Mouse (Mus musculus) layer of hippocampus, postnatal 14 days (tissue): ENCODE measurements at regions not wholly inside any gene's neighbourhood (a gene's known extent, or its start where the extent isn't known, plus 50 kb on each side); places are given as distances from the start of the nearest gene placed in this dataset.
A peak's percentile ranks its signal among the peaks of the same experiment; 100 is the strongest.
"Not testable (repeated sequence)": the region's sequence is repeated elsewhere in the genome, so short reads cannot be mapped to it uniquely, and the experiment has no call there.

Experiments used
- DNase-seq, 2 experiments: peaks; one replicate each; pipeline ENCODE4 v3.0.0; 2021 to 2022; ENCODE audit warnings: low spot score in 2 of 2, mixed read lengths in 1 of 2

DNA sequence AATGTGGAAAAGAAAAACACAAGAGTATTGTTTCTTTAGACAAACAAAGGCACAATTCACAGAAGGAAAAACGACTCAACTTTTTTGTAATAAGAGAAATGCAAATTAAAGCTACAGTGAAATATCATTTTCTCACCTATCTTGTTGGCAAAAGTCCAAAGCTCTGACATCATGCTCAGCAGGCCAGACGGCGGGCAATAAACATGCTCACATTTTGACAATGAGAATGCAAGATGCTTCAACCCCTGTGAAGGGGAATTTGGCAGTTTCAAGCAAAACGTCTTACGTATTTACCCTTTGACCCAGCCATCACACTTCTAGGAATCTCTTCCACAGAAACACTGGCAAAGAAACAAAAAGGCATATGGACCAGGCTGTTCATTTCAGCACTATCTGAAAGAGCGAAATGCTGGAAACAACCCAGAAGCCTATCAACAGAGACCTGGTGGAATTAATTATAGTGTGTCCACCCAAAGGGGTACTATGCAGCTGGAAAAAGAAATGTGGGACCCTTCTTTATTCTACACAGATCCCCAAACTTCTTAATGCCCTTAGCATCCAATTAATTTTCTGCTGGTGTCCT is 203.4 kb upstream of the 2610301B20Rik start:
- no peak for DNase-seq

DNA sequence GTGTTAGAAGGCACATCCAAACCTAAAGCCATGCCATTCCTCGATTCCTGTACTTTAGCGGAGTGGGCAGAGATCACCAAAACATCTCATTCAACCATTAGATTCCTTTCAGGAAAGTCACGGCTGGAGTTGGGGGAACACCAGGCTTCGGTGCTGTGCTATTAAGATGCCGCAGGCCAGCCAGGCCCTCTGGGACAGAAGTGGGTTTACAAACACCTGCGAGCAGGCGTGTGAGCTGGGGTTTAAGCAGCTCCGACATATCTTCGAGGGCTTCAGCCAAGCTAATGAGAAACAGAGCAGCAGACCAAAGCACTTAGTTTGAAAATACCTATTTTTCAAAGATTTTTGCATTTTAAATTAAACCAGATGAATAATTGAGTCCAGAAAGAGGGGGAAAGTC is 183.2 kb upstream of the 2610301B20Rik start:
- no peak for DNase-seq

DNA sequence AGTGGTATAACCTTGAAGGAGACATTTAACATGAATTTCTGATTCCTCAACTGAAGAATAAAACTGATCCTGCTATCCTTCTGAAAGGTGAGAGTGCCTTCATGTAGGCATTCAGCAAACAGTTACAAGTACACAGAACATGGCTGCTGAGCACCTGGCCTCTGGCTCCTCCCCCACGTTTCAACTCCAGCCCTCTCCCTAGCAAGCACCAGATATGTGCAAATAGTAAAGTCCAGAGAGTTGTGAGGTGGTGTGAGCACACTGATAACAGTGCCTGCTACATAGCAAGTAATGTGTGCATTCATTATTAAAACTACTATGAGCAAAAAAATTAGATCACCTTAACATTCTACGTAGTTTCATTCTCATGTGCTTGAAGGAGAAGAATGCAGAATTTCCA is 181.4 kb upstream of the 2610301B20Rik start:
- no peak for DNase-seq

DNA sequence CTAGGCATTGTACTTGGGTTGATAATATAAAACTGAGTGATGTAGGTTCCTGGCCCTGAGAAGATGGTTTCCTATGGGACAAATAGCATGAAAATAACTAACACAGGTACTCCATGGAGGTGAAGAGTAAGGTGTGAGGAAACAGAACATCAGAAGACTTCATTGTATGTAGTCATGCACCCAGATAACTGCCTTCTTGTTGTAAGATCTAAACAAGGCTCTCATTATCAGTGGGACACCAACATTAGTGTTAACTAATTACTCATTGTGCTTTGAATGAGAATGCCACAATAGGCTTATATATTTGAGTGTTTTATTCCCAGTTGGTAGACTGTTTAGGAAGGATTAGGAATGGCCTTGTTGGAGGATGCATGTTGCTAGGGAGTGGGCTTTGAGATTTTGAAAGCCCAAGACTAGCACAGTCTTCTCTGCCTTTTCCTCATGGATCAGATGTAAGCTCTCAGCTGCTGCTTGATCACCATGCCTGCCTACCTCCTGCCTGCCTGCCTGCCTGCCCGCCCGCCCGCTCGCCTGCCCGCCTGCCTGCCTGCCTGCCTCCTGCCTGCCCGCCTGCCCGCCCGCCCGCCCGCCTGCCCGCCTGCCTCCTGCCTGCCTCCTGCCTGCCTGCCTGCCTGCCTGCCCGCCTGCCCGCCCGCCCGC is 180.7 kb upstream of the 2610301B20Rik start:
- no peak for DNase-seq

DNA sequence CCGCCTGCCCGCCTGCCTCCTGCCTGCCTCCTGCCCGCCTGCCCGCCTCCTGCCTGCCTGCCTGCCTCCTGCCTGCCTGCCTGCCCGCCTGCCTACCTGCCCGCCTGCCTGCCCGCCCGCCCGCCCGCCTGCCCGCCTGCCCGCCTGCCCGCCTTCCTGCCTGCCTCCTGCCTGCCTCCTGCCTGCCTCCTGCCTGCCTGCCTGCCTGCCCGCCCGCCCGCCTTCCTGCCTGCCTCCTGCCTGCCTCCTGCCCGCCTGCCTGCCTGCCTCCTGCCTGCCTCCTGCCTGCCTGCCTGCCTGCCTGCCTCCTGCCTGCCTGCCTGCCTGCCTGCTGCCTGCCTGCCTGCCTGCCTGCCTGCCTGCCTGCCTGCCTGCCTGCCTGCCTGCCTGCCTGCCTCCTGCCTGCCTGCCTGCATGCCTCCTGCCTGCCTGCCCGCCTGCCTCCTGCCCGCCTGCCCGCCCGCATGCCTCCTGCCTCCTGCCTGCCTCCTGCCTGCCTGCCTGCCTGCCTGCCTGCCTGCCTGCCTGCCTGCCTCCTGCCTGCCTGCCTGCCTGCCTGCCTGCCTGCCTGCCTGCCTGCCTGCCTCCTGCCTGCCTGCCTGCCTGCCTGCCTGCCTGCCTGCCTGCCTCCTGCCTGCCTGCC is 180.1 kb upstream of the 2610301B20Rik start:
- DNase-seq: not testable (repeated sequence)

DNA sequence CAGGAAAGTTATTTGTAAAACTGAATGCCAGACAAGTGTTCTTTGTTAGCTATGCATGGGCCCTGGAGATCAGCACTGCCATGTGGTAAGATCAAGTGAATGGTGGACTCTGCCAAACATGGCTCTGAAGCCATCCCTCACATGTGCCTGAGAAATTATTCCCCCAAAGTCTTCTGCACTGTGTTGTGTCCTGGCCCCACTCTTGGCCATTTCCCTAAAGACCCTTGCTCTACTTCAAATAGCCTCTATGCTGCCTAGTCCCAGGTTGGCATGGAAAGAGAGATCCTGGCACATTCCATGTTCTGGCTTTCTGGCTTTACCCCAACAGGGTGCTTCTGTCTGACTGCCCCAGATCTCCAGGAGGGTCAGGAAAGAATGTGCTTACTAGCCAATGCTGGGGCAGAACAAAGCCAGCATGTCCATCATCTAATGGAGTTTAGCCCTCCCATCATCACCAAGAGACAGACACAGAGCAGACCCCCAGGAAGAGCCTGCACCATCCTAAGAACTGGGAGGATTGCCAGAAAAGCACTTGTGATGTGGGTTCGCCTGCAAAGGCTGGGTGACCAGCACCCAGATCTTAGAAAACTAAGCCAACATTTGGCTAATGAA is 177.0 kb upstream of the 2610301B20Rik start:
- peak in 1 of 2 experiments; percentile 13 for DNase-seq

DNA sequence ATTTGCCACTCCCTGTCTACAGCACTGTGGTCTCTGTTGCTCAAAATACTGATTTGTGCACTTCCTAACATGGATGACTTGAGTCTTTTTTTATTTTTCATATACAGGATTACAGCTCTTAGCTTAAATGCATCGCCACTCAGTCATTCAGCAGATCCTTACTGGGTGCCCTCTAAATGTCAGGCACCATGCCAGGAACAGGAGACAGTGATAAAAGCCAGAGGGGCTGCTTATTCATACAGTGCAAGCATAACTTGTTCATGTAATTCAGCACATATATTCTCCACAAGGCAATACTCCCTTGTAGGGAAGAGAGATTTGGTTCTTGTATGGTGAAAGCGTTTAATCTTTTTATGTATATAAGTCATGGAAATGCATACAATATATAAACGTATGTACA is 175.7 kb upstream of the 2610301B20Rik start:
- no peak for DNase-seq

DNA sequence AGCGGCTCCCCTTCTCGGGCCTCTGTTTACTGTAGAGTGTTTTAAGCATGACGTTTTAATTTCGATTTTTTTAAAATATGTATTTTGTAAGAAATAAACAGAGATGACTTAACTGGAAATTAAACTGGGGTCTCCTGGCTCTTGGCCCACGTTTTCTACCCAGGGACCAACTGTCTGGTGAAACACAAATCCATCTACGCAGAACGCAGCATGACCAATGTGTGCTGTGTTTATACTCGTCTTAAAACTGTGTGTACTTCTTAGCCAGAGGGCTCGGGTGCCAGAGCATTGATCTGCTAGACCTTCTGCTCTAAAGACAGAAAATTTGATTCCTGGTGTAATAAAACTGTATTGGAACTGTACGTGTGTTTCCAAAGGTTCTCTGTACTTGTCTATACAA is 172.8 kb upstream of the 2610301B20Rik start:
- no peak for DNase-seq

DNA sequence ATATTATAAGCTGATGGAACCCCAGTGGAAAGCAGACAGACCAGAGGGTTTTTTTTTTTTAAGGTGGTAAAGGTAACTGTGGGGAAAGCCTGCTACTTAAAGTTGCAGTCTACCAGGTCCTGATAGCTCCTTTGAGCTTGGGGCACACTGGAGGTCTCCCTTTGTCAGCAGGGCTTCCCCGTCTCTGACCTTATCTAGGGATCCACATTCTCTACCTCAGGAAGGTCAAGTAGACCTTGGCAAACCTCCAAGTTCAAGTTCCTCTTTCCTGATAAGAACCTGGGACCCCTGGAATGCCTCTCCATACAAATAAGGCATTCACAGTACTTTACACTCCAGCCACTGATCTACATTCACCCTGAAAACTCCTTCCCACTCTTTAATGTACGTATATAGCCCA is 171.1 kb upstream of the 2610301B20Rik start:
- no peak for DNase-seq

DNA sequence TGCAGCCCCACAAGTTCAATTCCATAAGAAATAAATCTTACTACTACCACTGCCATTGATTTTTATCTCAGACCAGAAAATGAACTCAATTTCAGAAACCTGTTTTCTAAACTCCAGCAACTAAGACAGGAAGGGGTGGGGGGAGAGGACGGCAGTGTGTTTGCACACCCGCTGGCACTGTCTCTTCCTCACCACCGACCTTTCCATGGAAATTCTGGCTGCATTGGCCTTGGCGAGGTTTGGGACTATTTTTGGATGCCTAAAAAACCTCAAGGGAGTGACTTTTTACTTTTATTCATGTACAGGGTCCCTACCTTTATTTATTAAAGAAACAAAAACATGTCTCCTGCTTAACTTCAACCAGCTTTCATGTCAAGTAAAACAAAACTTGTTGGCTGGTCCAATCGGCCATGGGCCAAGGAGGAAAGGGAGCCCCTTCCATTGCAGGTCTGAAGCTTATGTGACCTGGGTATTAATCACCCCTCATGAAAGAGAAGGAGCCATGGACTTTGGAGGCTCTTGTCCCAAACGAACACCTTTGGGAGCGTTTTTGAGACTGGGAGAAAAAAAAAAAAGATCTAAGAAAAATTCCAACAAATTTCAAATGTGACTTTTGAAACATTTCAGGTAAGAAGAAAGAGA is 167.2 kb upstream of the 2610301B20Rik start:
- DNase-seq: peak in 1 of 2 experiments; percentile 10

DNA sequence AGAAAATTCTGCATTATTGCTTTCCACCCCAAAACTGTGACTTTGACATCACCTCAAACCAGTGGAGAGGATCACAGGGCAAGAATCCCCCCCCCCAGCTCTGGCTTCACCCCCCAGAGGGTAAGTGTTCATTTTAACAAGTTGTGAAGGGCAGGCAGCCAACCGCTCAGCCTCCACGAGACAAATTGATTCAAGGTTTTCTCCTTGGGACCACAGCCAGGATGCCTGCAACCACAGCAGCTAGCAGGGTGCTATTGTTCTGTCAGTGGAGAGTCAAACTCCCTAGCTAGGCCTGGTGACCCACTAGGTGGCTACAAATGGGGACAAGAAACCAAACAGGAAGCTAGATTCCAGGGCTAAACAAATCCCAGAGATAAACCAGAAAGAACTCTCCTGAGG is 166.6 kb upstream of the 2610301B20Rik start:
- DNase-seq: peak in 1 of 2 experiments; percentile 24

DNA sequence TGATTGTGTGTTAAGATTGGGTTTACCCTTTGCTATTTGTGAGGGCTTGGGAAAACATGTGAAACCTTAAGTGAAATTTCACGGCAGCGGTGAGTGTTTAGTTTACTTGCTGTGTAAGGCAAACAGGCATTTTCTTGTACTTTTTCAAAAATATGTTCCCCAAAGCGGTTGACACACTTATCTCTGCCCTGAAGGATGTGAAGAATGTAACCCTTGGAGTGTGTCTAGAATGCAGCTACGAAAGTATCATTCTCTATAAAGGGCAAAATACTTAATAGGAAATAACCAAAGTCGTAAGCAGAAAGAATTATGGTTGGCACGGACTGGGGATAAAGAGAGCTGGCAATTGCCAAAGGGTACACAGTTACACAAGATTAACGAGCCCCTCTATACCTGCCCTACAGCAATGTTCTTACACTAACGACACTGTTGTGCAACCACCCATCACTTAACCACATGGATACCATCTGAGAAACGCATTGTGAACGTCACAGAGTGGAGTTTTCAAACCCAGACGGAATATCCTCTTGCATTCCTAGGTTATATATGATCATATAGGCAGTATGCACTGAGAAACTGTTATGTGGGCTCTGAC is 162.3 kb upstream of the 2610301B20Rik start:
- no peak for DNase-seq

DNA sequence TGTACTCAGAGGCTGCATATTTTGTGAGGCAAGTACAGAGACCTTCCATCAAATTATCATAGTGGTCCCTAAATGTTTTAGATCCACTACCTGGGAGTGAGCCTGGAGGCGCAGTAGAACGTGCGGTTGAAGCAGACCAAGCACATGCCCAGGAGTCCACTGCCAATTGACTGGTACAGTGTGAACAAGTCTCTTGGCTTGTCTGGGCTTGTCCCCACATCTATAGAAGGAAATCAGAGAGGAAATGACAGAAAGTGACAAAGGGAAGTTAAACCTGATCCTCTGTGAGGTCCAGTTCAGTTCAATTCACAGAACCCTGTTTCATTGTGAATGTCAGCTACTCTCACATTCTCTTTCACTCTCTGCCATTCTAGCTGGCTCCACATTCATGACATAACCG is 151.0 kb upstream of the 2610301B20Rik start:
- DNase-seq: no peak

DNA sequence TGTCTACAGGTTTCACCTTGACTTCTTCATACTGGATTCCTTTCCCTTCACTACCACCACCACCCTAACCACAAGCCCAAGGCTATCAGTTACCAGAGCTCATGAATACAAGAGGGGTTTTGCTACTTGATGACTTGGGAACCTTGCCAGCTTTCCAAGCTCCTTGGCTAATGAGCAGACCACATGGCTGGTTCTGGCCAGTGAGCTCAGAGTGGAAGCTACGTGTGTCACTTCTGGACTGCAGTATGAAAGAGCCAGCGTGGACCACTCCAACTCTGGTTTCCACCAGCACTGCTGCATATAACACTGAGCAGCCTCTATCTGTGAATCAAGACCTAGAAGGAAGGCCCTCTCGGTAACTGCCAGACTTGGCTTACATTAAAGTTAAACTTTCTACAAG is 146.4 kb upstream of the 2610301B20Rik start:
- DNase-seq: no peak

DNA sequence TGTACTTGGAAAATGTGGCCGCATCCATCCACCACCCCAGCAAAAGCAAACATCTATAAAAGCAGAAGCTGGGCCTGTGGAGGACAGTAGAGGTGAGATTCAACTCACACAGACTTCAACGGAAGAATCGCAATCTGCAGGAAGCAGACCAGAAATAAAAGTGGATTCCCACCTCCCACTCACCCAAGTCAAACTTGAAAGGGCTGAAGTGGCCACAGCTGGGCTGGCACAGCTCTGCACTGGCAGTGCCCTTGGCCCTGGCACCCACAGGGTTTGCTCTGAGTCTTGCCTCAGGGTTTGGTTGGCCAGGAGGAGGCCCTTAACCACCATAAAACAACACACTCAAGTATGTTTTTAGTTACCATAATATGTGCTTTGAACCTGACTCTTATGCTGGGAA is 129.1 kb upstream of the 2610301B20Rik start:
- no peak for DNase-seq

DNA sequence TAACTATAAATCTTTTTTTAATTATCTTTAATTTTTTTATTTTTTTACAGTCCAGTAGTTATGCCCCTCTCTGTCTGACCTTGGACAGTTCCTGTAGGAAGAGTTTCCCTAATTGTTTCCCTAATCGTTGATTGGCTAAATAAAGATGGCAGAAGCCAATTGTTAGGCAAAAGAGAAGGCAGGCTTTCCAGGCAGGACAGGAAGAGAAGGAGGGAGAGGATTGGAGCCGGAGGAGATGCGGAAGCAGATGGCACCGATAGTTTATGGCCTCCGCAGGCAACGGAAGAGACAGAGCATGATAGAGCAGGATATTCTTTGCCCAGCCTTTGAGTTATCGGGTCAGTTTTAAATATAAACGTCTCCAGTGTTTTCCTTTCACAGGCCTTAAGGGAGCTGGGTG is 125.5 kb upstream of the 2610301B20Rik start:
- DNase-seq: no peak

DNA sequence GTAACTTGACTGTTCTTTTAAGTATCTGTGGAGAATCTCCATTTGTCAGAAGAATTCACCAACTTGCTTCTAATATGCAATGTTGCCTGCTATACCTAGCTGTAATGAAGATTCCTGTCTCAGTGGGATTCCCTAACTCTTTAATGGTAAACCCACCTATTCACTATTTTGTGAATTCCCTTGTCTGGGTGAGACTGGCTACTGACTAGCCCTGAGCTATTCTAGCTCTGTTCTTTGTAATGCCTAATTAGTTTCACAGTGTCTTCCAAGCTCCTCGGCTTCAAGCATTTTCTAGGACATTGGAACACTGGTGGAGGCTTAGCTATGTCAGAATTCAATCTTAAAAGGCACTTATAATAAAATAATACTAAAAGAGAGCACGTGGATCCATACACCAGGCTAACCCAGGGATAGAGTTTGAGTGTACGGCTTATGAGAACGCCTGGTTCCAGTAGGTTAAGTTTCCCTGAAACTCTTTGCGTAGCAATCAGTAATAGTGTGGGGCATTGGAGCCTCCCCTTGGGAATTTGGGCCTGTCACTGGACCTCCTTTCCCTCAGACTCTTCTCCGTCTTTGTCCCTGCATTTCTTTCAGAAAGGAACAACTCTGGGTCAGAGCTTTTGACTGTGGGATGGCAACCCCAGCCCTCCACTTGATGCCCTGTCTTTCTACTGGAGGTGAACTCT is 123.8 kb upstream of the 2610301B20Rik start:
- not testable (repeated sequence) for DNase-seq

DNA sequence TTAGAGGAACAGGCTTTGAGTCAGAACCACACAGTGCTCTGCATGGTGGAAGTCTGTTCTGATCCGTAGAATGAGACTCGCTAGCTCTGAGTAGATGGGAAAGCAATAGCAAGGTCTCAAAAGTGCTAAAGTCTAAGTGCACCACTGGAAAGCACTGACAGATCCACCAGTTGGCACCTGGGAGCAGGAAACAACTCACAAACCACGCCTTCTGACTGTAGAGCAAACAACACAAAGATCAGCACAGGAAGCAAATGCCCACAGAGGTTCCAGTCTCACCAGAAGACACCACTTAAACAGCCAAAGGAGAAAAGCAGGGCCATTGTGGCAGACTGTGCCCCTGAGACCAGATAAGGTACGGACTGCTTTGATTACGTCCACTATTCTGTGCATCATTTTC is 121.1 kb upstream of the 2610301B20Rik start:
- DNase-seq: no peak

DNA sequence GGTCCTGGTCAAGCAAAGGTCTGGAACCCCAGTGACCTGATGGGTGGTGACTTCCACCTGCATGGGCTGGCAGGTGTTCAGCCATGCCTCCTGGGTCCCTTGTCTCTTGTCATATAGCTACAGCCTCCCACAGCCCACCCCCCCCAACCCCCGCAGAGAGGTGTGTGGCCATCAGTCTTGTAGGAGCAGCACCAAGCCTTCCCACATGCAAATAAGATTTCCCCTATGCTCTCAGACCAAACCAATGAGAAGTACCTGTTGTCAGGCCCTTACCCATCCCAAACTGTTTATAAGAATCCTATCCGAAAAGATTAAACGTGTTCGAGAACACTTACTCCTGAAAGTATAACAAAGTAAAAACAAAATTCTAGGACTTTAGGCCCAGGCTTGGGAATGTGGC is 114.8 kb upstream of the 2610301B20Rik start:
- no peak for DNase-seq

DNA sequence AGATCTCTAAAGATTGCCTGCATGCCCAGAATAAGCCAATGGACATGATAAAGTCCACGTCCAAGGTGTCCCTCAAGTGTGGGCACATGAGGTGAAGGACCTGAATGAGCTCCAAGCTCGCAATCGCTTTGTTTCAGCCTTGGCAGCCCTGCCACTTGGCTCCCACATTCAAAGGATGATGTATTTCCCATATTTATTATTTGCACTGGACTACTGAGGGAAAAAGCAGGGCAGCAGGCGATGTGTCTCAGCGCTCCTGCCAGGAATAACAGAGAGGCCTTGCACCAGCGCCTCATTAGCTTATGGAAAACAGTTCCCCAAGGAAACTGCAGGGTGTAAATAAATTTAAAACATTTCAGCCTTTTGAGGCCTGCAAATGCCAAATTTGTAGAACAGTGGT is 106.6 kb upstream of the 2610301B20Rik start:
- peak in 1 of 2 experiments; percentile 18 for DNase-seq
